Mouse (Mus musculus) testis, postnatal 10 days (tissue): ENCODE measurements around the gene Ccdc43.

Experiments used
- DNase-seq: peaks from one replicate; pipeline ENCODE4 v3.0.0; 2021; ENCODE audit warnings: low spot score

The Ccdc43 gene

DNA sequence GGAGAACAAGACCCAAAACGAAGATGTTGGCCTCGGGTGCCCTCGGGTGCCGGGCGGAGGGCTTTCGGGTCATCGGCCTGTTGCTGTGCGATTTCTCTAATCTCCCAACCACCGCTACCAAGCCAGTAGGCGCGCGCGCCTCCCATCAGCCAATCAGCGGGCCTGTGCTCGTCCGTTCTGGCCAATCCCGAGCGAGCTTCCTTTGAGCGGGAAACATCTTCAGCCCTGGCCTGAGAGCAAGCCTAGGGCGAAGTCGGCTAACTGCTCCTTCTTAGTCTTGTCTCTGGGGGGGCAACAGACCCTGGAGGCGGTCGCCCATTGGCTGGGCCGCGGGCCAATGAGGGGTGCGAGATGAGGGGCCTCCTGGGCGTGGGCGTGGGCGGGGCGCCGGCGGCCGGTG, 32.4 kb downstream of the Ccdc43 start:
- peak; percentile 75 for DNase-seq

GRCm38 (mm10) chr11:102663416-102663815, 34.2 kb downstream of the Ccdc43 start, which contains the start of gene Meioc:
Gene Meioc (plus strand): TSS chr11:102663716.
- DNase-seq = no peak

GRCm38 (mm10) chr11:102656931-102657330, 40.7 kb downstream of the Ccdc43 start:
- no peak for DNase-seq

GRCm38 (mm10) chr11:102656326-102656926, 41.2 kb downstream of the Ccdc43 start:
- DNase-seq = no peak

DNA sequence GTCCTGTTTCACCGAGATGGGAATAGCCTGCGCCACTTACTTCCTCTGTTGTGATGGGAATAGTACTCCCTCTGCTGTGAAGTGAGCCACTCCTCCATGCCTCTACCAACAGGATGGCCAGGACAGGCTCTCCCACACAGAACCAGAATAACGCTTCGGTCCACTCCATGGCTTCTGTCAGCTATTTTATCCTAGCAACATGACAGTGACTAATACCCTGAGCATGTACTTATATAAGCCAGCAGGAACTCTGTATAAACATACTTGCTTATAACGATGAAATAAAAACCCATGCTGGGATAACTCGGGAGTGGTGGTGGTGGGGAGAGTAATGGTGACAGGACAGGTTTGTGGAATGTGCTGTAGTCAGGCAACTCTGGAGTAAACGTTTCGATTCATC, 41.7 kb downstream of the Ccdc43 start:
- no peak for DNase-seq

DNA sequence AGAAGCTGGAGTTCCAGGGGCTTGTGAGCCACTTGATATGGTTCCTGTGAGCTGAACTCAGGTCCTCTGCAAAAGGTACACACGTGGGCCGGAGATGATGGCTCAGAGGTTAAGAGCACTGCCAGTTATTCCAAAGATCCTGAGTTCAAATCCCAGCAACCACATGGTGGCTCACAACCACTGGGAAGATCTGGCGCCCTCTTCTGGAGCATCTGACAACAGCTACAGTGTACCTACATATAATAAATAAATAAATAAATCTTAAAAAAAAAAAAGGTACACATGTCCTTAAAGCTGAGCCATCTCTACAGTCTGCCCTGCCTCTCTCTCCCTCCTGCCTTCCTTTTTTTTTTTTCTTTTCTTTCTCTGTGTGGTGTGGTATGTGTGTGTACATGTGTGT, 44.7 kb downstream of the Ccdc43 start:
- DNase-seq = no peak

DNA sequence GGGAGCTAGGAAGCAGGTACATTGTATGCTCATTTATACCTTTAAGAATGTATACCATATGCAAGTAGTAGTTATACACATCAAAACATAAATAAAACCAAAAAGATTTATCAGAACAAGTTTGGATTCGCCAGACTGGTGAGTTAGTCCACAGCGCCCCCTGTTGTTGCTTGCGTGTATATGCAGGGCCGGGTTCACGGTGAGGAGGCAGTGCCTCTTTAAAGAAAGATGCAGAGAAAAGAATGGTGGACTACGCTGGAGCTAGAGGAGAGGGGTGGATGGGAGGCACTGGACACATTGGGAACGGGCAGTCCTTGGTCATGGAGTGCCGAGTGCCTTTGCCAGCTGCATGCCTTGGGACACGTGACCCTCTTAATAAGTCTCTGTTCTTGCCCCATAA, 46.2 kb downstream of the Ccdc43 start:
- DNase-seq = peak; percentile 87

DNA sequence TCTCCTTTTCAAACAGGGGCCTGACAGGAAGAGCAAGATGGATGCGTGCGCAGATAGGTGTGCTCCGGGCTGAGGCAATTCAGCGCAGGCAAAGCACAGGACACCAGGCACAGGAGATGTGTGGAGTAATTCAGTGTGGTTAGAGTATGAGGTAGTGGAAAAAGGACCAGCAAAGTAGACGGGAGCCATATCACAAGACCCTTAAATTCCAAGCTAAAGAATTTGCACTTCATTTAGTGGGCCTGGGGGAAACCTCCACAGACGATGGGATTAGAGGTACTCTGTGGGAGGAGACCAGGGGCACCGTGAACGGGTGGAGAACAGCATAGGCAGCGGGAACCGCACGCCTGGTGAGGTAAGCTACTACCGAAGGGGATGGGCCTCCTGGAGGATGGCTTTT, 49.7 kb downstream of the Ccdc43 start:
- no peak for DNase-seq

DNA sequence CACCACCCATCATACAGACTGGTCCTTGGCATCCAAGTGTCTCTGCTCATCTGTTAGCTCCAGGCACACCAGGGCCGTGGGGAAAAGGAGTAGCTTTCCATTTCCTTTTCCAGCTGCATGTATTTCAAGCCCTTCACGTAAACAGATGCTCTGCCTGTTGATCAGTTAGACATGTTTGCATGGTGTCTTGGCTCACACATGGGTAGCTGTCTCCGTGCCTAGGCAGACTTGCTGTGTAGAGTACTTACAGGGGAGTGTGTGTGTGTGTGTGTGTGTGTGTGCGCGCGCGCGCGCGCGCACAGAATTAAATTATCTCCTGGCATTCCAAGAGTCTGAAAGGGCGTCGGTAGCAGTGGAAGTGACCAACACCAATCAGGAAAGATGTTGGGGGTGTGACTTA, 51.4 kb downstream of the Ccdc43 start:
- DNase-seq = no peak

DNA sequence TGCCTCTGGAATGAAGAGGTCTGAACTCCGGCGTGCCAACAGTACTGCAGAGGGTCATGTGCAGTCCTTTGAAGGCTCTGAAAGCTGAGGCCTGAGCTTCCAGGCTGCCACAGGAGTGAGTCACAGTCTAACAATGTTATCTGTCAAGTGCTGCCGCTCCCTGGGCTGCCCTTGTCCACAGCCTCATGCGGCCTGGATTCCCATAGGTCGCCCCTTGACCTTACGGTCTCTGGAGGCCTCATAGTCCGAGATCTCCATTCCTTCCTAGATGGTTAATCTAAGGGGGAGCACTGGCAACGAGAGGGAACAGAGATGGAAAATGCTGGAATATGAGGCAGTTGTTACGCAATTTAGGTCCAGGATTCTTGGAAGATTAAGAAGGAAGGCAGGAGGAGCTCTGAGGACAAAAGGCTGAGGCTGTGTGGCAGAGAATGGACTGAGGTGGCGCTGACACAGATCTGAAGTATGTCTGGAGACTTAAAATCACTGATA, 53.6 kb downstream of the Ccdc43 start:
- peak; percentile 52 for DNase-seq

DNA sequence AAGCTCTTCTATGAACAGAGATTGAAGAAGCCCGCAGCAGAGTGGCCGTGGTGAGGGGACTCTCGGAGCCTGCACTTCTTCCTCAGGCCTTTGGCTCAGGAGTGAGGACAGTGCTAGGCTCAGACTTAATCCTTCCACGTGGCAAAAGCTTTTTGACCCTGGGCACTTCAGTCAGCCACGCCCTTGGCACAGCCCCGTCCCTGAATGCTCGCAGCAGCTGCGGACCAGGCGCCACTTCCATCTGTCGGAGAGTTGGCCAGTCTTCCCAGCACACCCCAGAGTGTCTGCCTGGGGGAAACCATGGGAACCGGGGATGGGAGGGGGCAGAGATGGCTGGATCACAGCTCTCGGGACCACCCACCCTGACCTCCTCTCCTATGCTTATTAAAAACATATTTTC, 60.7 kb downstream of the Ccdc43 start:
- DNase-seq = no peak
